Mouse (Mus musculus) layer of hippocampus, adult 11-12 months (tissue): Measurements from ENCODE around the gene Sptan1.

Experiments
- DNase-seq: peaks from one replicate; pipeline ENCODE4 v3.0.0; 2022; ENCODE audit warnings: low spot score

The Sptan1 gene

DNA sequence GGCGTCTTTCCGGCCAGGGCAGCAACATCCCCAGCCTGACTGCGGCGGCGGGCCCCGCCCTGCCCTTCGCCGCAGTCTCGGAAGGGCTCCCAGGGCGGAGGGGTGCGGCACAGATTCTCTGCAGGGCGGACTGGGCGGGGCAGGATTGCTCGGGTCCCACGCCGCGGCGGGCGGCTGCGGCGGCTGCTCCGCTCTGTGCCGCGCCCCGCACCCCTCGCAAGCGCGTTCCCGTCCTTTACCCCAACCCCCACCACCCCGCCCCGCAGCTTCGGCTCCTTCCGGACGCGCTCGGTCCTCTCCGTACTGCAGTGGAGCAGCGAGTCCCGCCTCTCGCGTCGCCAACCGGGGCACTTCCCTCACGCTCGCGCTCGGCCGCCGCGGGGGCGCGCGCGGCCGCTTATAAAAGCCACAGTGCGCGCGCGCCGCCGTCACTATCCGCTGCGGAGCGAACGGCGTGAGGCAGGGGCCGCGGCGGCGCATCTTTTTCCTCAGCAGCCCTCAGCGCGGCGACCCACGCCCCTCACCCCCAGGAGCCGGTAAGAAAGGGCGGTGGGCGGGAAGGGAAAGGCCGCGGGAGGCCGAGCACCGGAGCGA lies at the start of gene Sptan1:
TSS of gene Sptan1 (plus strand) at position 311 of the 594 bp plus-strand sequence.
- DNase-seq = peak; percentile 96

- DNase-seq = no peak
Observed at GRCm38 (mm10) chr2:29917621-29918020, 47.7 kb upstream of the Sptan1 start.

DNA sequence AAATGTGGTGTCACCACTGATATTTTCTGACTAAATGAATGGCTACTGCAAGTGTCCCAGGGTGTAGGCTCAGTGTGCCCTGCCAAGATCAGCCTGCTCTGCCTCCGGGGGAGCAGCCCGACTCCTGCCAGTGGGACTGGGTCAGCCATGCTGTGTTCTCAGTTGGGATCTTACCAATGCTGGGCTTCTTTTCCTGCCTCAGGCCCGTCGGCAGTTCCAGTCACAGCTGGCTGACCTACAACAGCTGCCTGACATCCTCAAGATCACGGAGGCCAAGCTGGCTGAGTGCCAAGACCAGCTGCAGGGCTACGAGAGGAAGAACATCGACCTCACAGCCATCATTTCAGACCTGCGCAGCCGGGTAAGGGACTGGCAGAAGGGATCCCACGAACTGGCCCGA lies 43.3 kb upstream of the Sptan1 start:
- peak; percentile 31 for DNase-seq

- DNase-seq = no peak
Observed at GRCm38 (mm10) chr2:29926542-29926941, 38.8 kb upstream of the Sptan1 start.

GRCm38 (mm10) chr2:29930506-29930905 lies 34.9 kb upstream of the Sptan1 start:
- peak; percentile 43 for DNase-seq

DNA sequence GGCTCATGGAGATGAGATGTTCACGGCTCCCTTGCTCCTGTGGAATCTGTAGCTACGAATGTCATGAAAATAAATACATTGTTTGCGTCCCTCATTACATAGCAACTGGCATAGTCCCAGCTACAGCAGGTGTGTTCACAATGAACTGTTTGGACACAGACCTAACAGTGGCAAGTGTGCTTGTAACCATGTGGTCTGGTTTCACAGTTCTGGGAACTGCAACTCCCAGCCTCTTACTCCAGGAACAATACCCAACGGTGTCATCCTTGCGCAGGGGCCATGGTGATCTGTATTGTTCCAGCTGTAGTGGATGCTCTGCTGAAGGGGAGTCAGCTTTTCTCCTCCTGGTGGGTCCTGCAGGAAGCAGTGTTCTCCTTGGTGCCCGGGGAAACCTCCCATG lies 34.2 kb upstream of the Sptan1 start:
- DNase-seq = no peak

DNA sequence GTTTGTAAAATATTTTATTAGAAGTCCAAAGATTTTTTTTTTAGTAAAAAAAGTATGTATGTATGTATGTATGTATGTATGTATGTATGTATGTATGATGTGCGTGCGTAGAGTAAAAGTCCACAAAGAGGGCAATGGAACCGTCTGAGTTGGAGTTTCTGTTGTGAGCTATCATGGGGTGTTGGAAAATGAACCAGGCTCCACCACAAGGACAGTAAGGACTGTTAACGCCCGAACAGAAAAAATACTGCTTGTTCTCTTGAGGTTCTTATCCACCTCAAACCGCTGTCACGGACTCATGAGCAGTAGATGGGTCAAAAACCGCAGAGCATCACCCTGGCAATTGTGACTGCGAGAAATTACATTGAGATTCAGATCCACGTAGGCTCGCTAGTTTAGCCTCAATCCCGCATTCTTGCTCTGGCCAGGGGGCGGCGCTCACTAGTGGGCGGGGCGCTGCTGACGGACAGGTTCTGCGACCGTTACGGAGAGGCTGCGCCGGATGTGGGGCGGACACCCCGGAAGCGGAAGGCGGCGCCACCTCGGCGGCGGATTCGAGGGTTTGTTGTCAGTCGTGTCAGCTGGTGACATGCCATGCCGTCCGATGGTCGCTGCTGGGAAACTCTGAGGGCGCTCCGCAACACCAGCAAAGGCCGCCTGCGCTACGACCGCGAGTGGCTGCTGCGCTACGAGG lies 30.3 kb upstream of the Sptan1 start, which contains the start of gene Gle1:
TSS of gene Gle1 (plus strand) at position 521 of the 694 bp plus-strand sequence.
- DNase-seq = peak; percentile 95

DNA sequence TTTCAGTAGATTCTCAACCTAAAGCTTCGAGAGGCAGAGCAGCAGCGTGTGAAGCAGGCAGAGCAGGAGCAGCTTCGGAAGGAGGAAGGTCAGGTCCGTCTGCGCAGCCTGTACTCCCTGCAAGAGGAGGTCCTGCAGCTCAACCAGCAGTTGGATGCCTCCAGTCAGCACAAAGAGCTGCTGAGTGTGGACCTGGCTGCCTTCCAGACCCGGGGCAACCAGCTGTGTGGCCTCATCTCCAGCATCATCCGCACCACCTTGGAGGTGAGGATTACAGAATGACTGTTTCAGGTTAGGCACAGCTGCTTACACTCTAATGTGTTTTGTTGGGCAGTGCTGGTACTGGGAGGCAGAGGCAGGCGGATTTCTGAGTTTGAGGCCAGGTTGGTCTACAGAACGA lies 25.3 kb upstream of the Sptan1 start:
- no peak for DNase-seq

- DNase-seq = no peak
Observed at GRCm38 (mm10) chr2:29940826-29941225, 24.5 kb upstream of the Sptan1 start.

DNA sequence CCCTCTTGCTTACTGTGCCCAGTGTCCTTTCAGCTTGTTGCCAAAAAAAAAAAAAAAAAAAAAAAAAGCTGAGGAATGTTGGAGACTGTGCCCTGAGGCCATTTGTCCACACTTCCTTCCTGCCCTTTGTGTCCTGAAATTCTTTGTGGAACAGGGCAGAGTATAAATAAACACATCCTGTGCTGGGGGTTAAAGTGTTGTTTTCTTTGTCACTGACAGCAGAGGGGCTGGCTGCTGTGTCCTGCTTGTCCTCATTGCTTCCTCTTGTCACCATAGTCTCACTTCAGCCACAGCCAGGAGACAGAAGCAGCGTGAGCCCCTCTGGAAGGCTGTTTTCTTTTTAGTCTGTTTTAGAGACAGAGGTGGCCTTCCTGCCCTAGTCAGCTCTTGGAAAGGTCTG lies 20.6 kb upstream of the Sptan1 start:
- DNase-seq = no peak

DNA sequence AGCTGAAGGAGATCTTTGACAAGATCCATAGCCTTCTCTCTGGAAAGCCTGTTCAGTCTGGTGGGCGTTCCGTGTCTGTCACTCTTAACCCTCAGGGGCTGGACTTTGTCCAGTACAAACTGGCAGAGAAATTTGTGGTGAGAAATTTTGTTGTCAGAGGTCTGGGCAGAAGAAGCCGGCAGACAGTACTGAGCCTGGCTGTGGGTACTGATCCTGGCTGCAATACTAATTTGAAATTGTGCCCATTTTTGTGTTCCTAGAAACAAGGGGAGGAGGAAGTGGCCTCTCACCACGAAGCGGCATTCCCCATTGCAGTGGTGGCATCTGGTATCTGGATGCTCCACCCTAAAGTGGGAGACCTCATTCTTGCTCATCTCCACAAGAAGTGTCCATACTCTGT lies 16.5 kb upstream of the Sptan1 start:
- DNase-seq = no peak

- no peak for DNase-seq
Observed at GRCm38 (mm10) chr2:29961246-29961645, 4.1 kb upstream of the Sptan1 start.

DNA sequence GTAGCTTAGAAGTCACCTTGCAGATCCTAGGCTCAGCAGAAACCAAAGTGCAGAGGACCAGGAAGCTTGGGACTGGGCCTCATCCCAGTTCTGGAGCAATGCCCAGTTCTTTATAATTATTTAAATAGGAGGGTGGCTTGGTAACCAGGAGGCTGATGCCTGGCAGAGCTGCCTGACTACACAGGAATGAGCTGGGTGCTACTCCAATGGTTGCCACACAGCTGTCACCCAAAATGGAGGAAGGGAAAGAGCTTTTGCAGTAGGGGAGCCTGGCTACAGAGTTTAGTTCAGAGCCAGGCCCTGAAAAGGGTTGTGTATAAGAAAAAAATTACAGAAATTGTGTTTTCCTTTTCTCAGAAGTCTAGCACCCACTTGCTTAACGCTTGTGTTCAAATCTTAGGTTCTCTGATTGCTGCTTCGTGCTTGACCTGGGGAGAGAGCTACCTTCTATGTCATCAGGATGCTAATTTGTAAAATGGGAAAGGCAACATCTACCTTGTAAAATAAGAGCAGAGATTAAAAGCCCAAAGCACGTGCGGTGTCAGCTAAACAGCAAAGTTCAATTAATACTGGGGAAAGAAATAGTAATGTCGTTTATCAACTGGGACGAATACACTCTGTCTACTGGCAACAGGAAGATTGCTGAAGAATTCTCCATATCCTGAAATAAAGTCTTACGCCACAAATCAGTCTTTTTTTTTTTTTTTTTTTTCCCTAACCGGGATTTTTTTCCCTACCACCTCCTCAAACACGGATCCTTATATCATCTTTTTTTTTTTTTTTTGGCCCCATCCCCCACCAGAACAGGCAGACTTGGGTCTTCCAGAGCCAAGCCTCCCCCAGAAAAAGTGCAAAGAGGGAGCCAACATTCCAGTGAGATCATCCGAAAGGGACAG lies 758 bp upstream of the Sptan1 start:
- DNase-seq = peak; percentile 62

- peak; percentile 45 for DNase-seq
Observed at GRCm38 (mm10) chr2:29965906-29966305, 546 bp downstream of the Sptan1 start.

DNA sequence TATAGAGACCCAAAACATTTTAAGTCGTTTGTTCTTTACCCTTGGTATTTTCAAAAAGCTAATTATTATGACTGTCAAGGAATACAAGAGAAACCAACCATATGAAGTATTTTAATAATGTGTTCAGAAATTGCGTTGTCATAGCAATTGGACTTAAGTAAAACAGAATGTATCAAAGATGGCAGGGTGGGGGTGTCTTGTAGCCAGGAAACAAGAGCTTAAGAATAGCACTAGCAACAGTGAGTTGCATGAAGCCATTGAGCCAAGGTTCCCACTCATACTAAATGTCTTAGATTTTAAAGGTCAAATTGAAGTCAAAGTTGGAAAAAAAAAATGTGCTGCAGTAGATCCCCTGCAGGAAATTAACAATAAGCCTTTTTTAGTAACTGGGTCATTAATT lies 1.5 kb downstream of the Sptan1 start:
- no peak for DNase-seq

DNA sequence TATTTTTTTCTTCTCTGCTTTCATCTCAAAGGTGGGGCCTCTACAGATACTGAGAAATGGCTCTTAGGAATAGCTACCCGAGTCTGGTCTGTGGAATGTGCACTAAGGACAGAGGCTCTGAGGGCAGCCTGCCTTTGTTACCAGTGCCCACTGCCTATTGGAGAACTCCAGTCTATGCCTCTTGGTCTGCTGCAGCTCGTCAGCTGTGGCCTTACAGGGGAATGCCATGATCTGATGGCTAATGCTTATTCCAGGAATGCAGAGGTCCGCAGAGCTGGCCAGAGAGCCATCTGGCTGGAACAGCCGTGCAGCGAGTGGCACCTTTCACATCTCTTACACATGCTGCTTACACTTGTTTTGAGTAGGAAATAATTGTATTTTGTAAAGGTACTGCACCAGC lies 2.4 kb downstream of the Sptan1 start:
- DNase-seq = no peak

DNA sequence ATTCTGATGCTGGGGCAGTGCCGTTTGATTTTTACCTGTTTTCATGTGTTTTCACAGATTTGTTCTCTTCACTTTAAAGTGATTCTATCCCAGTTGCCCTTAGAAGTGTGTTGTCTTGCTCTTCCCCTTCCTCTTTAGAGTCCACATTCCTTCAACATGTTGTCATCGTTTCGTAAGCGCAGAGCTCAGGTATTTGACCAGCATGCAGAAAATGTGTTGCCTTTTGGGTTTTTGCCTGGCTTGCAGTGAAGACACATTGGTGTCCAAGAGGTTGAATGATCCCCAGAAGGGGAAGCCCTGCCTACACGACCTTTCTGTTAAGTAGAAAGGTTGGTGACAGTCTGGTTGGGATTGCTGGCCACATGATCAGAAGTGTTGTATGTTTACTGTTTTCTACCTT lies 3.3 kb downstream of the Sptan1 start:
- no peak for DNase-seq

GRCm38 (mm10) chr2:29971838-29972635 lies 6.7 kb downstream of the Sptan1 start:
- DNase-seq = peak; percentile 67

DNA sequence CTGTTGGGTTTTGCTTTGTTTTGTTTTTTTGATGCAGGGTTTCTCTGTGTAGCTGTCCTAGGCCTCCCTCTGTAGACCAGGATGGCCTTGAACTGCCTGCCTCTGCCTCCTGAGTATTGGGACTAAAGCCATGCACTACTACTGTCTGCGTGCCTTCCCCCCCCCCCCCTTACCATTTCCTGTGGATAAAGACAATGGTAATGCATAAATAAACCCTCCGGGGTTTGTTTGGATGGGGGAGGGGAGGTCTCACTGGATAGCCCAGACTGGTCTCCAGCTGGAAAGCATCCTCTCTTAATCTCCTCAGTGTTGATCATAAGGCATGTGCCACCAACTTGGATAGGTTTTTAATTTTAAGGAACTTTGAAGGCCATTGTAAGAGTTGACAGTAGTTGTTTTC lies 8.2 kb downstream of the Sptan1 start:
- no peak for DNase-seq

- DNase-seq = peak; percentile 51
Observed at GRCm38 (mm10) chr2:29977307-29977706, 11.9 kb downstream of the Sptan1 start.

- no peak for DNase-seq
Observed at GRCm38 (mm10) chr2:29980661-29981060, 15.3 kb downstream of the Sptan1 start.

DNA sequence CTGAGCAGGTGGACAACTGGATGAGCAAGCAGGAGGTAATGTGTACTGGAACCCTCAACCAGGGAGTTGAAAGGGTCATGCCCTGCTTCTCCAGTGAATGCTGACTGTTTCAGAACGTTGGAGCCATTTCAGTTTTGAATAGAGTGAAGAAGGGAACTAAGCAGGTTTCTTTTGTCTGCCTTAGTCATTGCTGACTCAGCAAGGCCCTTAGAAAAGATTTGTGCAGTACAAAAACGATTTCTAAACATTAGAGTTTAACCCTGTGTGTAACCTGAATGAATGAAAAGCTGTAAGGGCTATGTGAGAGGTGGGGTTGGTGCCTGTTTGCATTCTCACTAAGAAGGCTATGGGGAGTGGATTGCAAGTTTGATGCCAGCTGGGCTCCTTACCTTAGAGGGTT lies 26.6 kb downstream of the Sptan1 start:
- DNase-seq = no peak
